ENCODE assay signal across 8 mouse cellular contexts in genomic region chr12:109402226-109402625, GRCm38 (mm10). TPM values are rescaled to one million over a fixed set of nuclear protein-coding genes. Genes with fewer than 3 reads are reported as not detected.
DNase-seq lines count a peak whose midpoint lies in the region; ATAC-seq and TF ChIP-seq lines count a peak whose summit lies in the region.

No protein-coding gene starts in this region.

- no peak overlapping the region for H3K9ac ChIP-seq in forebrain, embryonic 13.5 days
- H3K9ac ChIP-seq in forebrain, postnatal 0 days, result no peak overlapping the region
- H3K9ac ChIP-seq in limb, embryonic 15.5 days, result no peak overlapping the region

- 44% methylated on average over 9 of the region's 9 CpGs for WGBS in forebrain, embryonic 13.5 days
- 48% methylated on average over 9 of the region's 9 CpGs for WGBS in forebrain, postnatal 0 days
- 8% methylated on average over 9 of the region's 9 CpGs for WGBS in heart, embryonic 10.5 days
- WGBS in limb, embryonic 15.5 days, result 18% methylated on average over 9 of the region's 9 CpGs

- H3K4me1 ChIP-seq in forebrain, embryonic 13.5 days, result peaks cover 20% of the 10 kb centered on the region
- peaks cover 14% of the 10 kb centered on the region for H3K4me1 ChIP-seq in forebrain, postnatal 0 days (ENCODE audit: insufficient read depth)
- H3K4me1 ChIP-seq in heart, embryonic 10.5 days, result peaks cover 80% of the 10 kb centered on the region
- H3K4me1 ChIP-seq in limb, embryonic 15.5 days, result peaks cover 72% of the 10 kb centered on the region

- 0 out of 2 replicates have a peak, but pooled peaks cover 4% of the 10 kb centered on the region for H3K27me3 ChIP-seq in forebrain, embryonic 13.5 days
- H3K27me3 ChIP-seq in forebrain, postnatal 0 days (ENCODE audit: insufficient read depth, low read length), result no peaks in the 10 kb centered on the region
- H3K27me3 ChIP-seq in heart, embryonic 10.5 days (ENCODE audit: insufficient read depth, poor library complexity, severe bottlenecking), result peaks cover 10% of the 10 kb centered on the region; the same call in 1 of the 2 replicates
- H3K27me3 ChIP-seq in limb, embryonic 15.5 days, result no peaks in the 10 kb centered on the region

- no peak overlapping the region for H3K27ac ChIP-seq in forebrain, embryonic 13.5 days
- H3K27ac ChIP-seq in forebrain, postnatal 0 days (ENCODE audit: low read depth, low read length), result no peak overlapping the region
- H3K27ac ChIP-seq in heart, embryonic 10.5 days, result peak overlapping the region; percentile 84
- peak overlapping the region; percentile 85 for H3K27ac ChIP-seq in limb, embryonic 15.5 days

- H3K9me3 ChIP-seq in forebrain, embryonic 13.5 days (replicated peaks), result no peaks in the 10 kb centered on the region
- no peaks in the 10 kb centered on the region for H3K9me3 ChIP-seq in forebrain, postnatal 0 days (ENCODE audit: low read length)
- no peaks in the 10 kb centered on the region for H3K9me3 ChIP-seq in heart, embryonic 10.5 days
- no peaks in the 10 kb centered on the region for H3K9me3 ChIP-seq in limb, embryonic 15.5 days

- no peaks in the 10 kb centered on the region for H3K36me3 ChIP-seq in forebrain, embryonic 13.5 days (ENCODE audit: poor library complexity, severe bottlenecking)
- H3K36me3 ChIP-seq in forebrain, postnatal 0 days (ENCODE audit: insufficient read depth), result no peaks in the 10 kb centered on the region
- no peaks in the 10 kb centered on the region for H3K36me3 ChIP-seq in heart, embryonic 10.5 days
- H3K36me3 ChIP-seq in limb, embryonic 15.5 days, result no peaks in the 10 kb centered on the region

- no peak overlapping the region for H3K4me2 ChIP-seq in forebrain, embryonic 13.5 days
- no peak overlapping the region for H3K4me2 ChIP-seq in forebrain, postnatal 0 days (ENCODE audit: low read depth)
- H3K4me2 ChIP-seq in limb, embryonic 15.5 days, result no peak overlapping the region

- no peak overlapping the region for H3K4me3 ChIP-seq in forebrain, embryonic 13.5 days
- H3K4me3 ChIP-seq in forebrain, postnatal 0 days (ENCODE audit: low read depth, low read length), result no peak overlapping the region
- H3K4me3 ChIP-seq in heart, embryonic 10.5 days, result no peak overlapping the region
- H3K4me3 ChIP-seq in limb, embryonic 15.5 days, result no peak overlapping the region

- ATAC-seq in forebrain, embryonic 13.5 days, result 0 out of 2 replicates have a peak, but pooled peaks have one; percentile 4
- ATAC-seq in forebrain, postnatal 0 days, result no peak
- ATAC-seq in limb, embryonic 15.5 days (ENCODE audit: insufficient number of reproducible peaks, low FRiP score, low TSS enrichment, low read depth), result peak; percentile 82

- DNase-seq in forebrain, postnatal 0 days, result no peak
- DNase-seq in MN1 (ENCODE audit: low spot score), result peak; percentile 31
- peak; percentile 91 for DNase-seq in heart, embryonic 10.5 days (ENCODE audit: low spot score)
- no peak for DNase-seq in cerebellum, postnatal 36 days
- no peak for DNase-seq in right cerebral cortex, adult 18-20 months
- DNase-seq in cerebellum, adult 11 months, result no peak

- TF ChIP-seq CTCF in forebrain, postnatal 0 days (IDR thresholded peaks at IDR 0.05; ENCODE audit: low read depth), result no peak

RNA-seq across cellular contexts. Expression of gene Dlk1, which starts 50.4 kb away (rescaled TPM):
- 69.3 and 118 TPM in 2 replicates for polyA plus RNA-seq in forebrain, embryonic 13.5 days (2015; fragmentation: Nextera tagmentation; extraction: Ambion mirVana)
- total RNA-seq in forebrain, postnatal 0 days (2014; rRNA removed), result 16.5 and 35.8 TPM in 2 replicates
- polyA plus RNA-seq in forebrain, postnatal 0 days (2015; fragmentation: Nextera tagmentation; extraction: Ambion mirVana), result 12.6 and 18.8 TPM in 2 replicates
- 56.8 and 345 TPM in 2 replicates for polyA plus RNA-seq in heart, embryonic 10.5 days (2016; fragmentation: Nextera tagmentation; extraction: Ambion mirVana)
- polyA plus RNA-seq in limb, embryonic 15.5 days (2015; fragmentation: Nextera tagmentation; extraction: Ambion mirVana), result 599 and 855 TPM in 2 replicates

Comparison
In these comparisons a context has a peak if more than half of its experiments do, and no peak if none do; other contexts are left out.
1. H3K27ac ChIP-seq: peak in heart, embryonic 10.5 days (single experiment) and limb, embryonic 15.5 days (single experiment); none in forebrain, embryonic 13.5 days (single experiment) and forebrain, postnatal 0 days (single experiment).
2. DNase-seq: peak in MN1 (single experiment) and heart, embryonic 10.5 days (single experiment); none in forebrain, postnatal 0 days (single experiment), cerebellum, postnatal 36 days (0 of 2), right cerebral cortex, adult 18-20 months (single experiment) and cerebellum, adult 11 months (single experiment).